Mouse (Mus musculus): ENCODE measurements at regions not wholly inside any gene's neighbourhood (a gene's known extent, or its start where the extent isn't known, plus 50 kb on each side); places are given as distances from the start of the nearest gene placed in this dataset.

- no peak for DNase-seq (ENCODE audit: low read depth, low spot score)
These were observed 127.9 kb upstream of the Jag1 start for GRCm38 (mm10) chr2:137244370-137244769.

- DNase-seq (ENCODE audit: low read depth, low spot score) = no peak
These were observed 127.5 kb upstream of the Jag1 start for GRCm38 (mm10) chr2:137243914-137244313.

- DNase-seq (ENCODE audit: low read depth, low spot score) = no peak
These were observed 120.5 kb upstream of the Jag1 start for GRCm38 (mm10) chr2:137236961-137237360.

GRCm38 (mm10) chr2:137233936-137234335 lies 117.5 kb upstream of the Jag1 start:
- DNase-seq (ENCODE audit: low read depth, low spot score) = no peak

- no peak for DNase-seq (ENCODE audit: low read depth, low spot score)
These were observed 114.7 kb upstream of the Jag1 start for GRCm38 (mm10) chr2:137231161-137231560.

- no peak for DNase-seq (ENCODE audit: low read depth, low spot score)
These were observed 113.1 kb upstream of the Jag1 start for GRCm38 (mm10) chr2:137229422-137230069.

- no peak for DNase-seq (ENCODE audit: low read depth, low spot score)
These were observed 111.1 kb upstream of the Jag1 start for GRCm38 (mm10) chr2:137227495-137227894.

GRCm38 (mm10) chr2:137224702-137225552 lies 108.5 kb upstream of the Jag1 start:
- DNase-seq (ENCODE audit: low read depth, low spot score) = no peak

GRCm38 (mm10) chr2:137215697-137216096 lies 99.3 kb upstream of the Jag1 start:
- no peak for DNase-seq (ENCODE audit: low read depth, low spot score)

- DNase-seq (ENCODE audit: low read depth, low spot score) = no peak
These were observed 91.4 kb upstream of the Jag1 start for GRCm38 (mm10) chr2:137207846-137208245.

- no peak for DNase-seq (ENCODE audit: low read depth, low spot score)
These were observed 87.9 kb upstream of the Jag1 start for GRCm38 (mm10) chr2:137204274-137204850.

- no peak for DNase-seq (ENCODE audit: low read depth, low spot score)
These were observed 83.7 kb upstream of the Jag1 start for GRCm38 (mm10) chr2:137200101-137200500.

GRCm38 (mm10) chr2:137192183-137192582 lies 75.7 kb upstream of the Jag1 start:
- DNase-seq (ENCODE audit: low read depth, low spot score) = no peak

GRCm38 (mm10) chr2:137169176-137169575 lies 52.7 kb upstream of the Jag1 start:
- DNase-seq (ENCODE audit: low read depth, low spot score) = no peak

- DNase-seq (ENCODE audit: low read depth, low spot score) = no peak
These were observed 52.2 kb upstream of the Jag1 start for GRCm38 (mm10) chr2:137168626-137169025.

Measured in c-Kit-negative CD71-positive TER-119-positive erythroid progenitor cells, embryonic 14.5 days (primary cell).